Mouse (Mus musculus) hindbrain, embryonic 14.5 days (tissue): ENCODE results near the gene Dock11. TPM values are rescaled to one million over a fixed set of nuclear protein-coding genes. Genes with fewer than 3 reads are reported as not detected.
A peak's percentile ranks its signal among the peaks of the same experiment; 100 is the strongest.

ENCODE experiments used
- ATAC-seq: fragments of 200-750 bp; cut with Nextera tagmentation; 2 replicates; pipeline ENCODE4 v1.8.0; 2017; ENCODE audit warnings: moderate number of reproducible peaks, mild to moderate bottlenecking, moderate TSS enrichment, moderate library complexity; ENCODE audit not compliant: low FRiP score
- DNase-seq: peaks from one replicate; pipeline ENCODE4 v3.0.0-alpha.2; 2015; ENCODE audit warnings: low spot score
- H3K27ac ChIP-seq: fragments of 300-500 bp; sonication (generic); 2 replicates; pipeline ENCODE4 v1.5.1; 2014; ENCODE audit warnings: mild to moderate bottlenecking, moderate library complexity
- H3K27me3 ChIP-seq: fragments of 300-500 bp; sonication (generic); 2 replicates; pipeline ENCODE4 v1.6.1; 2014; ENCODE audit warnings: mild to moderate bottlenecking, low read length, mixed read lengths; ENCODE audit not compliant: control insufficient read depth, insufficient read depth
- H3K36me3 ChIP-seq: fragments of 300-500 bp; sonication (generic); replicated peaks from 2 replicates; pipeline ENCODE4 v1.6.1; 2014; ENCODE audit not compliant: control insufficient read depth, insufficient read depth
- H3K4me1 ChIP-seq: fragments of 300-500 bp; sonication (generic); replicated peaks from 2 replicates; pipeline ENCODE4 v1.6.1; 2014; ENCODE audit warnings: antibody characterized with exemption, low read length, mixed read lengths; ENCODE audit not compliant: control insufficient read depth, insufficient read depth
- H3K4me2 ChIP-seq: fragments of 300-500 bp; sonication (generic); replicated peaks from 2 replicates; pipeline ENCODE4 v1.6.1; 2014; ENCODE audit warnings: mild to moderate bottlenecking, moderate library complexity
- H3K4me3 ChIP-seq: fragments of 300-500 bp; sonication (generic); replicated peaks from 2 replicates; pipeline ENCODE4 v1.5.1; 2014; ENCODE audit warnings: mild to moderate bottlenecking, low read length
- H3K9ac ChIP-seq: fragments of 300-500 bp; sonication (generic); 2 replicates; pipeline ENCODE4 v1.6.1; 2014
- H3K9me3 ChIP-seq: fragments of 300-500 bp; sonication (generic); 2 replicates; pipeline ENCODE4 v1.6.1; 2016; ENCODE audit warnings: low read length; ENCODE audit not compliant: control insufficient read depth
- WGBS: fragments of 180-500 bp; shearing (Covaris S2); extraction: QIAGEN DNeasy Blood & Tissue Kit; methylation state at CpG from one replicate; pipeline ENCODE4 v1.1.7; 2014; 5-methylcytosine and 5-hydroxymethylcytosine counted together
- polyA plus RNA-seq: library from polyadenylated mRNA; unstranded; fragments of >200 nt; fragmentation: Nextera tagmentation; extraction: Ambion mirVana; gene quantifications from 2 replicates; pipeline ENCODE4 v1.2.1, GENCODE M21; 2014

Dock11 gene
- polyA plus RNA-seq, 1 experiment from 2014 or later = 20.2 TPM

- DNase-seq = no peak
- no peak for ATAC-seq
These were observed 44.3 kb downstream of the Dock11 start for GRCm38 (mm10) chrX:35932952-35933351.

GRCm38 (mm10) chrX:35938112-35938511 is 49.5 kb downstream of the Dock11 start:
- no peak for DNase-seq
- Histone ChIP-seq H3K36me3 (no peaks in the 10 kb centered on the region), H3K4me1 (no peaks in the 10 kb centered on the region), H3K9ac (no peak overlapping the region), H3K4me3 (no peak overlapping the region), H3K9me3 (no peaks in the 10 kb centered on the region), H3K27me3 (no peaks in the 10 kb centered on the region), H3K4me2 (no peak overlapping the region), H3K27ac (no peak overlapping the region)
- WGBS = 83% methylated on average over 5 of the region's 5 CpGs
- no peak for ATAC-seq

More at GRCm38 (mm10) chrX:35932952-35933351, 44.3 kb downstream of the Dock11 start:
- Histone ChIP-seq H3K9ac (no peak overlapping the region), H3K4me2 (no peak overlapping the region), H3K4me1 (no peaks in the 10 kb centered on the region), H3K9me3 (no peaks in the 10 kb centered on the region), H3K27ac (no peak overlapping the region), H3K4me3 (no peak overlapping the region), H3K27me3 (no peaks in the 10 kb centered on the region), H3K36me3 (no peaks in the 10 kb centered on the region)

- Histone ChIP-seq H3K9ac (no peak overlapping the region), H3K36me3 (no peaks in the 10 kb centered on the region), H3K27ac (no peak overlapping the region), H3K4me2 (no peak overlapping the region), H3K27me3 (no peaks in the 10 kb centered on the region), H3K9me3 (no peaks in the 10 kb centered on the region), H3K4me1 (no peaks in the 10 kb centered on the region), H3K4me3 (no peak overlapping the region)
- ATAC-seq (no peak), DNase-seq (no peak)
- 100% methylated on average over 1 of the region's 1 CpGs for WGBS
These were observed 57.8 kb downstream of the Dock11 start for GRCm38 (mm10) chrX:35946394-35946793.

- ATAC-seq (no peak), DNase-seq (no peak)
- 90% methylated on average over 4 of the region's 4 CpGs for WGBS
- H3K9me3 ChIP-seq = no peaks in the 10 kb centered on the region
- H3K9ac ChIP-seq = no peak overlapping the region
- no peak overlapping the region for H3K27ac ChIP-seq
- no peak overlapping the region for H3K4me2 ChIP-seq
- no peaks in the 10 kb centered on the region for H3K27me3 ChIP-seq
- no peaks in the 10 kb centered on the region for H3K36me3 ChIP-seq
- no peak overlapping the region for H3K4me3 ChIP-seq
- H3K4me1 ChIP-seq = no peaks in the 10 kb centered on the region
These were observed 61.5 kb downstream of the Dock11 start for GRCm38 (mm10) chrX:35950135-35950534.

GRCm38 (mm10) chrX:35951945-35952344 is 63.3 kb downstream of the Dock11 start:
- Histone ChIP-seq H3K9me3 (no peaks in the 10 kb centered on the region), H3K4me3 (no peak overlapping the region), H3K27me3 (no peaks in the 10 kb centered on the region), H3K27ac (no peak overlapping the region), H3K4me2 (no peak overlapping the region), H3K4me1 (no peaks in the 10 kb centered on the region), H3K36me3 (no peaks in the 10 kb centered on the region), H3K9ac (no peak overlapping the region)
- ATAC-seq (peak; percentile 37; the same call in 1 of the 2 replicates), DNase-seq (no peak)
- 50% methylated on average over 3 of the region's 3 CpGs for WGBS

- H3K4me3 ChIP-seq = no peak overlapping the region
- H3K4me2 ChIP-seq = no peak overlapping the region
- H3K4me1 ChIP-seq = no peaks in the 10 kb centered on the region
- no peak for DNase-seq
- 67% methylated on average over 4 of the region's 4 CpGs for WGBS
- no peak overlapping the region for H3K27ac ChIP-seq
- H3K9me3 ChIP-seq = no peaks in the 10 kb centered on the region
- no peak for ATAC-seq
- no peaks in the 10 kb centered on the region for H3K36me3 ChIP-seq
- H3K27me3 ChIP-seq = no peaks in the 10 kb centered on the region
- H3K9ac ChIP-seq = no peak overlapping the region
These were observed 64.0 kb downstream of the Dock11 start for GRCm38 (mm10) chrX:35952521-35953095.

GRCm38 (mm10) chrX:35956236-35956635 is 67.6 kb downstream of the Dock11 start:
- Histone ChIP-seq H3K4me3 (no peak overlapping the region), H3K9ac (no peak overlapping the region), H3K36me3 (no peaks in the 10 kb centered on the region), H3K27ac (no peak overlapping the region), H3K4me1 (no peaks in the 10 kb centered on the region), H3K4me2 (no peak overlapping the region), H3K9me3 (no peaks in the 10 kb centered on the region), H3K27me3 (no peaks in the 10 kb centered on the region)
- ATAC-seq = no peak
- DNase-seq = no peak

- WGBS = 74% methylated on average over 6 of the region's 6 CpGs
- H3K4me1 ChIP-seq = no peaks in the 10 kb centered on the region
- DNase-seq (no peak), ATAC-seq (no peak)
- no peak overlapping the region for H3K27ac ChIP-seq
- H3K4me3 ChIP-seq = no peak overlapping the region
- no peaks in the 10 kb centered on the region for H3K27me3 ChIP-seq
- no peaks in the 10 kb centered on the region for H3K36me3 ChIP-seq
- H3K4me2 ChIP-seq = no peak overlapping the region
- no peaks in the 10 kb centered on the region for H3K9me3 ChIP-seq
- no peak overlapping the region for H3K9ac ChIP-seq
These were observed 74.5 kb downstream of the Dock11 start for GRCm38 (mm10) chrX:35963087-35963486.

GRCm38 (mm10) chrX:35969276-35969675 is 80.6 kb downstream of the Dock11 start:
- ATAC-seq (no peak), DNase-seq (no peak)
- H3K4me2 ChIP-seq = no peak overlapping the region
- H3K27me3 ChIP-seq = no peaks in the 10 kb centered on the region
- H3K9me3 ChIP-seq = no peaks in the 10 kb centered on the region
- 0 out of 2 replicates have a peak, but pooled peaks cover 7% of the 10 kb centered on the region for H3K36me3 ChIP-seq
- no peak overlapping the region for H3K9ac ChIP-seq
- no peak overlapping the region for H3K27ac ChIP-seq
- 86% methylated on average over 1 of the region's 1 CpGs for WGBS
- H3K4me1 ChIP-seq = no peaks in the 10 kb centered on the region
- H3K4me3 ChIP-seq = no peak overlapping the region

- WGBS = 41% methylated on average over 5 of the region's 5 CpGs
- H3K9ac ChIP-seq = no peak overlapping the region
- no peaks in the 10 kb centered on the region for H3K4me1 ChIP-seq
- no peak overlapping the region for H3K4me2 ChIP-seq
- no peak overlapping the region for H3K27ac ChIP-seq
- H3K4me3 ChIP-seq = no peak overlapping the region
- H3K36me3 ChIP-seq = no peaks in the 10 kb centered on the region; the same call in 1 of the 2 replicates
- ATAC-seq (no peak), DNase-seq (no peak)
- H3K9me3 ChIP-seq = no peaks in the 10 kb centered on the region
- no peaks in the 10 kb centered on the region for H3K27me3 ChIP-seq
These were observed 88.0 kb downstream of the Dock11 start for GRCm38 (mm10) chrX:35976657-35977056.
